Mouse (Mus musculus) liver, adult 2 months (tissue): ENCODE results near the gene Raver1. TPM values are rescaled to one million over a fixed set of nuclear protein-coding genes. Genes with fewer than 3 reads are reported as not detected.

Source experiments
- DNase-seq: peaks from one replicate; pipeline ENCODE4 v3.0.0-alpha.2; 2011; ENCODE audit warnings: low read depth, low spot score; ENCODE audit errors: extremely low read depth
- H3K27ac ChIP-seq: fragments of 200-500 bp; replicated peaks from 2 replicates; pipeline ENCODE4 v1.5.1; 2012; ENCODE audit warnings: low read depth, mild to moderate bottlenecking, control low read depth, inconsistent platforms, low read length; ENCODE audit not compliant: insufficient read depth
- H3K27me3 ChIP-seq: fragments of 200-500 bp; 2 replicates; pipeline ENCODE4 v1.6.1; 2012; ENCODE audit warnings: mild to moderate bottlenecking, moderate library complexity, low read length, inconsistent platforms; ENCODE audit not compliant: control insufficient read depth, insufficient read depth
- H3K36me3 ChIP-seq: fragments of 200-500 bp; 2 replicates; pipeline ENCODE4 v1.6.1; 2012; ENCODE audit warnings: low read length, inconsistent platforms; ENCODE audit not compliant: control insufficient read depth, insufficient read depth
- H3K4me1 ChIP-seq: fragments of 200-500 bp; 2 replicates; pipeline ENCODE4 v1.6.1; 2011; ENCODE audit warnings: low read length; ENCODE audit not compliant: control insufficient read depth, insufficient read depth
- H3K4me3 ChIP-seq: fragments of 200-500 bp; 2 replicates; pipeline ENCODE4 v1.5.1; 2011; ENCODE audit warnings: low read depth, mild to moderate bottlenecking, control low read depth, low read length, moderate library complexity; ENCODE audit not compliant: insufficient read depth
- H3K79me2 ChIP-seq: fragments of 200-500 bp; 2 replicates; pipeline ENCODE4 v1.6.1; 2012; ENCODE audit warnings: inconsistent platforms, mild to moderate bottlenecking, low read length, moderate library complexity; ENCODE audit not compliant: control insufficient read depth, insufficient read depth
- H3K9ac ChIP-seq: fragments of 200-500 bp; 2 replicates; pipeline ENCODE4 v1.6.1; 2012; ENCODE audit warnings: low read depth, mild to moderate bottlenecking, control low read depth, inconsistent platforms, low read length
- CTCF ChIP-seq: fragments of 200-500 bp; IDR thresholded peaks from 2 replicates; pipeline ENCODE4 v1.5.1; 2011; ENCODE audit warnings: low read depth, low read length, control low read depth
- POLR2A ChIP-seq: fragments of 200-500 bp; IDR thresholded peaks from 2 replicates; pipeline ENCODE4 v1.6.1; 2011; ENCODE audit warnings: low read length, control low read depth; ENCODE audit not compliant: insufficient read depth; ENCODE audit errors: extremely low read depth
- WGBS: fragments of 180-500 bp; shearing (Covaris S2); methylation state at CpG from one replicate; pipeline ENCODE4 v1.1.7; 2018; 5-methylcytosine and 5-hydroxymethylcytosine counted together
- polyA plus RNA-seq: library from polyadenylated mRNA; depleted of rRNA; stranded (reverse); fragments of >200 nt; gene quantifications from 2 replicates; pipeline ENCODE4 v1.2.3, GENCODE M21; 2012
- total RNA-seq: library from RNA; depleted of rRNA; stranded (reverse); fragments of >200 nt; gene quantifications from 2 replicates; pipeline ENCODE4 v1.2.3, GENCODE M21; 2014

Gene Raver1
- total and polyA plus RNA-seq, 2 experiments: 1.8 to 22.1 TPM

DNA sequence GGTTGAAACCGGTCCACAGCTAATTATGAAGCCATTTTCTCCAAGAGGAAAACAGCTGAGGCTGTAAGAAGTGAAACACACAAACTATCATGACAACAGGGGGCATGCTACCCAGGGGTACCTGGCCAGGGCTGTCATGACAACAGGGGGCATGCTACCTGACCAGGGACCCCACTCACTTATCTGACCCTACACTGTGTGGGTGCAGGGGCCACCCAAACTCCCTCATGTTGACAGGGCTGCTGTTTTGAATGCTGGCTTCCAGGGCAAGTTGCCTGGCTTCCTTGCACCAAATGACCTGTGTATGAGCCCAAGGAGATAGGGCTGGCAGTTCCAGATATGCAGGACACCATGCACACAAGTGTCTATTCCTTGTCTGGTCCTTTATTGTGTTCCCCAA is 1.3 kb downstream of the Raver1 start:
- H3K27ac ChIP-seq: no peak overlapping the region
- peak overlapping the region; percentile 91 for H3K9ac ChIP-seq
- DNase-seq: no peak

DNA sequence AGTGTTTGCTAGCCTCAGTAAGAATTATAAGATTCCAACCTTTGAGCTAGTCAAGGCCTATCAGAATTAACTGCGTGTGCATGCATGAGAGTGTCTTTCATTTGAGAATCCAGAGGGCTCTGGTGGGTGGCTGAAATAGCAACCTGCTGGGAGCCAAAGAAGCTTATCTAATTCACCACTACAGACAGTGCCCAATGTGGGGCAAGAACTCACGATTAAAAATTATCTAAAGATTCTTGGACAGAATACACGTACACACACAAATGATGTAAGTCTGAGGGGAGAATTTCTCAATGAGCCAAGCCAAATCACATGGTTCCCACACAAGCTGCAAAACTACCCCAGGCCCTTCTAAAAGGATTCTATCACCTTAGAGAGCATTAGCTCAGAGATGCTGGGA is 8.5 kb downstream of the Raver1 start:
- H3K36me3 ChIP-seq: peaks cover 45% of the 10 kb centered on the region
- WGBS: 19% methylated on average over 3 of the region's 3 CpGs
- TF ChIP-seq CTCF (no peak), POLR2A (no peak)
- no peaks in the 10 kb centered on the region for H3K27me3 ChIP-seq
- peaks cover 22% of the 10 kb centered on the region for H3K4me1 ChIP-seq
- H3K79me2 ChIP-seq: peaks cover 14% of the 10 kb centered on the region
- no peak overlapping the region for H3K4me3 ChIP-seq
- H3K27ac ChIP-seq: peak overlapping the region; percentile 44; the same call in 1 of the 2 replicates
- peak; percentile 91 for DNase-seq
- H3K9ac ChIP-seq: no peak overlapping the region

More for the DNA sequence above, 1.3 kb downstream of the Raver1 start:
- Histone ChIP-seq H3K79me2 (peaks cover 38% of the 10 kb centered on the region), H3K4me3 (no peak overlapping the region; the same call in 1 of the 2 replicates), H3K27me3 (no peaks in the 10 kb centered on the region), H3K4me1 (peaks cover 11% of the 10 kb centered on the region), H3K36me3 (peaks cover 17% of the 10 kb centered on the region)
- TF ChIP-seq CTCF (no peak), POLR2A (no peak)
- WGBS: 92% methylated on average over 1 of the region's 1 CpGs

DNA sequence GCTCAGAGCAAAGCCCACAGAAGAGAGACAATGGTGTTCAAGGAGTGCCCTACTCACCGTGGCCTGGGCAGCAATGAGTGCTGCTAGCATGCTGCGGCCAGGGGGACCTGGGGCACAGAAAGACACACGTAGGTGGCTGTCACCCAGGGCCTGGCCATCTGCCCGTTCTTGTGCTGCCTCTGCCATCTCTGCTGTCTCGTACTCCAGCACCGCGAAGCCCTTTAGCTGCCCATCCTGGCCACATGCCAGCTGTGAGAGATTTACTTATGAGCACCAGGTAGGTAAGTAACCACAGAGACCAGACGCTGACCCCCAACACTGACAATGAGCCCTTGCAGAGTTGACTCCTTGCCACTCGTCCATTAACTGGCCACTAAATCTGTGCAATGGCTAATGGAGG is 10.7 kb downstream of the Raver1 start:
- no peak for DNase-seq
- peaks cover 40% of the 10 kb centered on the region for H3K36me3 ChIP-seq
- H3K27me3 ChIP-seq: no peaks in the 10 kb centered on the region
- no peak overlapping the region for H3K9ac ChIP-seq
- no peaks in the 10 kb centered on the region; the same call in 1 of the 2 replicates for H3K79me2 ChIP-seq
- TF ChIP-seq CTCF: no peak
- no peak for TF ChIP-seq POLR2A
- H3K4me1 ChIP-seq: peaks cover 22% of the 10 kb centered on the region
- 25% methylated on average over 9 of the region's 9 CpGs for WGBS
- no peak overlapping the region for H3K4me3 ChIP-seq
- H3K27ac ChIP-seq: no peak overlapping the region; the same call in 1 of the 2 replicates

GRCm38 (mm10) chr9:21075625-21076024 is 16.2 kb downstream of the Raver1 start:
- H3K9ac ChIP-seq: no peak overlapping the region
- no peaks in the 10 kb centered on the region for H3K27me3 ChIP-seq
- H3K4me1 ChIP-seq: peaks cover 7% of the 10 kb centered on the region
- no peak for DNase-seq
- no peak overlapping the region for H3K27ac ChIP-seq
- 0 out of 2 replicates have a peak, but pooled peaks cover 4% of the 10 kb centered on the region for H3K79me2 ChIP-seq
- H3K4me3 ChIP-seq: no peak overlapping the region
- TF ChIP-seq POLR2A (no peak), CTCF (no peak)
- H3K36me3 ChIP-seq: peaks cover 21% of the 10 kb centered on the region
- WGBS: 90% methylated on average over 3 of the region's 3 CpGs

GRCm38 (mm10) chr9:21074173-21074572 is 17.6 kb downstream of the Raver1 start:
- Histone ChIP-seq H3K79me2 (0 out of 2 replicates have a peak, but pooled peaks cover 4% of the 10 kb centered on the region), H3K9ac (no peak overlapping the region), H3K4me1 (peaks cover 7% of the 10 kb centered on the region), H3K27ac (no peak overlapping the region), H3K27me3 (no peaks in the 10 kb centered on the region), H3K4me3 (no peak overlapping the region), H3K36me3 (peaks cover 13% of the 10 kb centered on the region)
- DNase-seq: no peak
- 82% methylated on average over 1 of the region's 1 CpGs for WGBS
- TF ChIP-seq POLR2A: no peak
- no peak for TF ChIP-seq CTCF

DNA sequence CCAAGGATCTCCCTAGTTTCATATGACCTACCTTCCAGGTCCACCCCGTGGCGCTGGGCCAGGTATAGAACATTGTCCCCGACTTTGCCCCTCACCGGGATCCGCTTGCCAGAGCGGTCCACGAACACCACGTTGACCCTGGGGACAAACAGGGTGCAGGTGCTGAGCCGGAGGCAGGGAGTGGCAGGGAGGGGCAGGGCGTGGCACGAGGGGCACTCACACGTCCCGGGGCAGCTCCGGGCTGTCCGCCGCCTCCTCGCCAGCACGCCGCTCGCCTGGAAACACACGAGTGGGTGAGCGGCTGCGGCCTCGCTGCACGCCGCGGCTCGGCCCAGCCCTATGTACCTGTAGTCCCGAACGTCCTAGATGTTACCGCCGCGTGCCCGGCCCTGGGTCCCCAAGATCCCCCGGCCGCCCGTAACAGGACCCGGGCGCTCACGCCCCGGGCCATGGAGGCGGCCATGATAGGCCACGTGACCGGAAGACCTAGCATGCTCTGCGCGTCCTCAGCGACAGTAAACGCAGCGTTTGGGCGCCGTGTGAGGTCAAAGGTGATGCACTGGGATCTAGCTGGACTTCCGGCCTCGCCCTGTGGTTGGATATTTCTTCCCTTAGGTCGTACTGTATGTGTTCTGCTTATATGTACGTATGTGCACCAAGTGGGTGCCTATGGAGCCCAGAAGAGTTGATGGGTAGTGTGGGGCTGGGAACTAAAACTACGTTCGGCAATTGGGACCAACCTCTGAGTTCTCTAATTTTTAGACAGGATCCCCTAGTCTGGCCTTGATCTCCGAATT is 18.6 kb downstream of the Raver1 start, which contains the start of the genes Gm49373 and Fdx1l:
Gene Gm49373, minus strand, starts transcription at position 53 of the 797 bp plus-strand sequence.
Gene Fdx1l, minus strand, starts transcription at position 571 of the 797 bp plus-strand sequence.
- Histone ChIP-seq H3K4me3 (peak within 1 kb of the TSS; percentile 88), H3K9ac (peak within 1 kb of the TSS; percentile 89), H3K36me3 (peaks cover 5% of the 10 kb centered on the region; the same call in 1 of the 2 replicates), H3K27ac (peak within 1 kb of the TSS; percentile 43), H3K27me3 (no peaks in the 10 kb centered on the region), H3K4me1 (peaks cover 7% of the 10 kb centered on the region), H3K79me2 (0 out of 2 replicates have a peak, but pooled peaks cover 4% of the 10 kb centered on the region)
- TF ChIP-seq POLR2A: 0 out of 2 replicates have a peak, but pooled peaks have one; percentile 54
- TF ChIP-seq CTCF: no peak
- 2% methylated on average over 58 of the region's 58 CpGs for WGBS
- DNase-seq: peak; percentile 84
